In the genomic region with DNA sequence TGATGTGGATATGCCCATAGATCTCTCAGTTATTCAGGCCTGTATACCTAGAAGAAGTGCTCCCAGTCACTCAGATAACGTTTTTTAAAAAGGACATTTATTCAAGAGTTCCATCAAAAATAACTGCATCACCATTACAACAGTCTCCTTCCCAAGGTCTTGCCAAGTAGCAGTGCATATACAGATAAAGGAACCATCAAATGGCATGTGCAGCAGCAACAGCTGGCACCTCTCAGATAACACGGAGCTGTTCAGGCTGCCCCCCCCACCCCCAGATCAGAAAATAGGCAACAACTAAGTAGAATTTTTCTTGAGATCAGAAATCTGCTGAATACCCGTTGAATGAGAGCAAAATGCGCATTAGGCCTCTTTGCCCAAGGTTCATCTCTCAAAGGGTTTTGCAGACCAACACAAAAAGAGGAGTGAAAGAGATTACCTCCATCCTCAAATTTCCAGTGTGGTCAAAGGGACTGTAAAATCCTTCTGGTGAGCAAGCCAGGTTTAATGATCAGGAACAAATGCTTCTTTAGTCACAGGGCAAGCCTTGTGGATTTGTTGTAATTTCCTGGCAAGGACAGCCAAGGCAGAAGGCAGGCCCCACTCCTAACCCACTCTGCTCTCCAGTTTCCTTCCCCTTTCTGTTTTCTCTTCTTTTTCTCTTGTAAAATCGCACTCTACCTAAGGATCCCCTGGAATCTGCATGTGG, we compare ENCODE assay signal across 15 mouse cellular contexts.
DNase-seq lines count a peak whose midpoint lies in the region; ATAC-seq and TF ChIP-seq lines count a peak whose summit lies in the region.
"Had no signal": no experiment of that assay in that cellular context is flagged by ENCODE, and none has a peak within 500 bp of the region (broad histone marks: within the 10 kb centered on the region; RNA-seq: fewer than 3 reads in every experiment).

No protein-coding gene starts in this region.

- WGBS in kidney, postnatal 0 days: 37% methylated on average over 5 of the region's 5 CpGs

- no peak for DNase-seq in cerebellum, postnatal 36 days
- peak; percentile 52 for DNase-seq in kidney, postnatal 0 days (ENCODE audit: low spot score)
- no peak for DNase-seq in kidney, postnatal 25 days
- DNase-seq in lung, postnatal 36 days: peak; percentile 6
- DNase-seq in adrenal gland, postnatal 14 days: no peak
- DNase-seq in thymus, postnatal 10 days (ENCODE audit: low spot score in 2 of 2): no peak
- DNase-seq: adrenal gland, postnatal 10 days; heart, postnatal 10 days; kidney, postnatal 36 days had no signal

- no peak for TF ChIP-seq CTCF in kidney, postnatal 0 days (IDR thresholded peaks at IDR 0.05; ENCODE audit: low read depth)

- H3K9me3 ChIP-seq in kidney, postnatal 0 days (replicated peaks; ENCODE audit: low read length): no peaks in the 10 kb centered on the region
- H3K9me3 ChIP-seq: embryonic facial prominence, embryonic 13.5 days; stomach, embryonic 15.5 days had no signal

- no peaks in the 10 kb centered on the region for H3K4me1 ChIP-seq in kidney, postnatal 0 days (replicated peaks; ENCODE audit: insufficient read depth, low read length)
- H3K4me1 ChIP-seq: embryonic facial prominence, embryonic 13.5 days; megakaryocyte, embryonic 14.5 days; stomach, embryonic 15.5 days had no signal

- no peak overlapping the region for H3K27ac ChIP-seq in kidney, postnatal 0 days
- H3K27ac ChIP-seq: embryonic facial prominence, embryonic 13.5 days; left cerebral cortex, adult 2 months; stomach, embryonic 15.5 days had no signal

- H3K4me2 ChIP-seq in kidney, postnatal 0 days (ENCODE audit: low read length): no peak overlapping the region
- H3K4me2 ChIP-seq: embryonic facial prominence, embryonic 13.5 days; stomach, embryonic 15.5 days had no signal

- peak; percentile 40; the same call in 1 of the 2 replicates for ATAC-seq in cerebellum, adult (ENCODE audit: insufficient number of reproducible peaks, low FRiP score, low TSS enrichment)
- no peak for ATAC-seq in kidney, postnatal 0 days (replicated peaks; ENCODE audit: low FRiP score, low read depth)
- ATAC-seq in erythroblast, adult 5-6 weeks (replicated peaks; ENCODE audit: low FRiP score, poor library complexity, severe bottlenecking): peak; percentile 57

- H3K9ac ChIP-seq in kidney, postnatal 0 days (ENCODE audit: low read depth, low read length): no peak overlapping the region
- H3K9ac ChIP-seq: embryonic facial prominence, embryonic 13.5 days; stomach, embryonic 15.5 days had no signal

- H3K36me3 ChIP-seq in kidney, postnatal 0 days (ENCODE audit: insufficient read depth, low read length): no peaks in the 10 kb centered on the region
- H3K36me3 ChIP-seq: embryonic facial prominence, embryonic 13.5 days; stomach, embryonic 15.5 days had no signal

- no peaks in the 10 kb centered on the region for H3K27me3 ChIP-seq in kidney, postnatal 0 days (ENCODE audit: insufficient read depth, low read length)
- H3K27me3 ChIP-seq: embryonic facial prominence, embryonic 13.5 days; megakaryocyte, embryonic 14.5 days; stomach, embryonic 15.5 days had no signal

- H3K4me3 ChIP-seq in kidney, postnatal 0 days (replicated peaks; ENCODE audit: low read depth, low read length): no peak overlapping the region
- H3K4me3 ChIP-seq: embryonic facial prominence, embryonic 13.5 days; left cerebral cortex, adult 2 months; megakaryocyte, embryonic 14.5 days; stomach, embryonic 15.5 days had no signal

Comparison
In these comparisons a context has a peak if more than half of its experiments do, and no peak if none do; other contexts are left out.
1. DNase-seq: peak in kidney, postnatal 0 days (single experiment) and lung, postnatal 36 days (single experiment); none in cerebellum, postnatal 36 days (0 of 2), kidney, postnatal 25 days (0 of 2), adrenal gland, postnatal 14 days (single experiment) and thymus, postnatal 10 days (0 of 2).